Mouse (Mus musculus) midbrain, embryonic 14.5 days (tissue): Measurements from ENCODE around the gene Cdh22. TPM values are rescaled to one million over a fixed set of nuclear protein-coding genes. Genes with fewer than 3 reads are reported as not detected.

Experiments
- ATAC-seq: fragments of 200-750 bp; cut with Nextera tagmentation; 2 replicates; pipeline ENCODE4 v1.8.0; 2017; ENCODE audit warnings: moderate number of reproducible peaks, moderate library complexity; ENCODE audit not compliant: low FRiP score, low TSS enrichment
- DNase-seq: peaks from one replicate; pipeline ENCODE4 v3.0.0-alpha.2; 2015
- H3K27ac ChIP-seq: fragments of 300-500 bp; sonication (generic); replicated peaks from 2 replicates; pipeline ENCODE4 v1.5.1; 2014; ENCODE audit warnings: mild to moderate bottlenecking, low read depth, low read length, moderate library complexity
- H3K27me3 ChIP-seq: fragments of 300-500 bp; sonication (generic); 2 replicates; pipeline ENCODE4 v1.6.1; 2014; ENCODE audit warnings: low read length, control low read depth, mixed read lengths; ENCODE audit not compliant: control insufficient read depth, insufficient read depth
- H3K36me3 ChIP-seq: fragments of 300-500 bp; sonication (generic); 2 replicates; pipeline ENCODE4 v1.6.1; 2014; ENCODE audit warnings: low read length, control low read depth; ENCODE audit not compliant: control insufficient read depth, insufficient read depth
- H3K4me1 ChIP-seq: fragments of 300-500 bp; sonication (generic); 2 replicates; pipeline ENCODE4 v1.6.1; 2014; ENCODE audit warnings: mild to moderate bottlenecking, antibody characterized with exemption, low read length, control low read depth; ENCODE audit not compliant: control insufficient read depth, insufficient read depth
- H3K4me2 ChIP-seq: fragments of 300-500 bp; sonication (generic); 2 replicates; pipeline ENCODE4 v1.6.1; 2014; ENCODE audit warnings: mild to moderate bottlenecking, low read length, moderate library complexity
- H3K4me3 ChIP-seq: fragments of 300-500 bp; sonication (generic); replicated peaks from 2 replicates; pipeline ENCODE4 v1.5.1; 2014; ENCODE audit warnings: low read depth, low read length
- H3K9ac ChIP-seq: fragments of 300-500 bp; sonication (generic); replicated peaks from 2 replicates; pipeline ENCODE4 v1.6.1; 2014; ENCODE audit warnings: mild to moderate bottlenecking, low read length, moderate library complexity
- H3K9me3 ChIP-seq: fragments of 300-500 bp; sonication (generic); 2 replicates; pipeline ENCODE4 v1.6.1; 2016; ENCODE audit warnings: low read length, control low read depth, mixed read lengths; ENCODE audit not compliant: control insufficient read depth
- WGBS: fragments of 180-500 bp; shearing (Covaris S2); extraction: QIAGEN DNeasy Blood & Tissue Kit; methylation state at CpG from one replicate; pipeline ENCODE4 v1.1.7; 2014; 5-methylcytosine and 5-hydroxymethylcytosine counted together
- polyA plus RNA-seq: library from polyadenylated mRNA; unstranded; fragments of >200 nt; fragmentation: Nextera tagmentation; extraction: Ambion mirVana; gene quantifications from 2 replicates; pipeline ENCODE4 v1.2.1, GENCODE M21; 2014

The Cdh22 gene
- polyA plus RNA-seq, 1 experiment from 2014 or later = 15.8 TPM

GRCm38 (mm10) chr2:165257151-165257834 lies 22.6 kb upstream of the Cdh22 start:
- Histone ChIP-seq H3K9ac (no peak overlapping the region), H3K27me3 (0 out of 2 replicates have a peak, but pooled peaks cover 3% of the 10 kb centered on the region), H3K27ac (peak overlapping the region; percentile 46; the same call in 1 of the 2 replicates), H3K4me1 (peaks cover 44% of the 10 kb centered on the region), H3K4me3 (no peak overlapping the region), H3K36me3 (no peaks in the 10 kb centered on the region), H3K4me2 (no peak overlapping the region), H3K9me3 (no peaks in the 10 kb centered on the region)
- DNase-seq (peak; percentile 52), ATAC-seq (no peak)
- WGBS = 19% methylated on average over 11 of the region's 11 CpGs

- H3K36me3 ChIP-seq = no peaks in the 10 kb centered on the region
- no peak for ATAC-seq
These were observed 21.6 kb upstream of the Cdh22 start for GRCm38 (mm10) chr2:165256213-165256612.

DNA sequence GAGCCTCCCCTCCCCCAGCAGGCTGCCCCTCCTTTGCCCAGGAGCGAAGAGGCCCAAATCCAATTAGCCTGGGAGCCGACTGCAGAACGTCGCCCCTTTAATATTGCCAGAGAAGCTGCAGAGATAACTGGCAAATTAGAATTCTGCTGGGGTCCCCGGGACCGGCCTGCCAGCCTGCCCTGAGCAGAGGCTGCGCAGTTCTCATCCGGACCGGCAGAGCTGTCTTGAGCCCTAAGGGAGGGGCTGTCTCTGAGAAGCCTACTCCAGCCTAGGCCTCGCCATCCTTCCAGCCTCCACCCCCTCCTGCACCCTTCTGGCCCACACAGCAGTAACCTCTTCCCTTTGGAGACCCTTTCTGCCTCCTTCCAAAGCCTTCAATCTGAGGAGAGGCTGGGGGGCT lies 19.2 kb upstream of the Cdh22 start:
- Histone ChIP-seq H3K4me3 (no peak overlapping the region), H3K27ac (peak overlapping the region; percentile 71), H3K4me1 (peaks cover 46% of the 10 kb centered on the region), H3K9me3 (no peaks in the 10 kb centered on the region), H3K36me3 (no peaks in the 10 kb centered on the region), H3K4me2 (peak overlapping the region; percentile 6; the same call in 1 of the 2 replicates), H3K27me3 (0 out of 2 replicates have a peak, but pooled peaks cover 3% of the 10 kb centered on the region), H3K9ac (no peak overlapping the region)
- DNase-seq = peak; percentile 78
- 2% methylated on average over 10 of the region's 10 CpGs for WGBS
- ATAC-seq = peak; percentile 74

More at GRCm38 (mm10) chr2:165256213-165256612, 21.6 kb upstream of the Cdh22 start:
- Histone ChIP-seq H3K4me3 (no peak overlapping the region), H3K27me3 (0 out of 2 replicates have a peak, but pooled peaks cover 3% of the 10 kb centered on the region), H3K9ac (no peak overlapping the region), H3K27ac (no peak overlapping the region), H3K4me2 (no peak overlapping the region), H3K9me3 (no peaks in the 10 kb centered on the region), H3K4me1 (peaks cover 44% of the 10 kb centered on the region)
- no peak for DNase-seq
- 77% methylated on average over 10 of the region's 10 CpGs for WGBS

DNA sequence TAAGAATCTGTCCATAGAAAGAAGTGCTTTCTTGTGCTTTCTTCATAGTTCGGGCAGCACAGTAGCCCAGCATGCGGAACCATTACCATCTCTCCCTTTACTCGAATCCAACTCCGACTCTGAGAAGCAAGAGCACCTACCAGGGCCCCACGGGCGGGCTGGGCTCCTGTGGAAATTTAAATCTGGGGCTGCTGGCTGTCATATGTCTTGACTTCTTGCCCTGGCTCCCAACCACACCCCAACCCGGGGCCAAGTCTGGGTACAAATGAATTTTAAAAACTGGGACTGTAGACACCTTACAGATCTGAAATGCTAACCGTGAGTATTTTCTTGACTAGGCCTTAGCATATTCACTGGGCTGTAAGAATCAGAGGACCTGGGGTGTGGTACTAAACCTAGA lies 18.6 kb upstream of the Cdh22 start:
- Histone ChIP-seq H3K4me3 (no peak overlapping the region), H3K9ac (no peak overlapping the region), H3K27ac (peak overlapping the region; percentile 71; the same call in 1 of the 2 replicates), H3K4me1 (peaks cover 41% of the 10 kb centered on the region), H3K36me3 (no peaks in the 10 kb centered on the region), H3K27me3 (0 out of 2 replicates have a peak, but pooled peaks cover 3% of the 10 kb centered on the region), H3K4me2 (no peak overlapping the region), H3K9me3 (no peaks in the 10 kb centered on the region)
- DNase-seq (no peak), ATAC-seq (no peak)
- 77% methylated on average over 8 of the region's 8 CpGs for WGBS

DNA sequence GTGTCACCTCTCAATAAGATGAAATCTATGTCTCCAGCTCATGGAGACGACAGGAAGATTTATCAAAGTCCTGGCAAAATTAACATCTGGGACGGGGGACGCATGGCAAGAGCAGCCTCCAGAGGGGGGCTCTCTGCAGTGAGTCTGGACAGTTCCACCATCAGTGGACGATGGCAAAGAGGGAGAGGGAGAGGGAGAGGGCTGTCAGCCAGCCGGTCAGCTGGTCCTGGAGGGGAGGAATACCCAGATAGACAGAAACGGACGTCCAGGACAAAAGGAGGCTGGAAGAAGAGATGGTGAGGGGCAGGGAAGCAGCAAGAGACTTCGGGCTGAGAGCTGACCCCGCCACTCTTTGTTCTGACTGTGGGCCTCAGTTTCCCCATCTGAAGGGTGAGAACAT lies 18.1 kb upstream of the Cdh22 start:
- Histone ChIP-seq H3K4me2 (no peak overlapping the region), H3K36me3 (no peaks in the 10 kb centered on the region), H3K27ac (no peak overlapping the region), H3K9me3 (no peaks in the 10 kb centered on the region), H3K27me3 (0 out of 2 replicates have a peak, but pooled peaks cover 3% of the 10 kb centered on the region), H3K9ac (no peak overlapping the region), H3K4me3 (no peak overlapping the region), H3K4me1 (peaks cover 37% of the 10 kb centered on the region)
- WGBS = 52% methylated on average over 9 of the region's 9 CpGs
- DNase-seq (no peak), ATAC-seq (no peak)

DNA sequence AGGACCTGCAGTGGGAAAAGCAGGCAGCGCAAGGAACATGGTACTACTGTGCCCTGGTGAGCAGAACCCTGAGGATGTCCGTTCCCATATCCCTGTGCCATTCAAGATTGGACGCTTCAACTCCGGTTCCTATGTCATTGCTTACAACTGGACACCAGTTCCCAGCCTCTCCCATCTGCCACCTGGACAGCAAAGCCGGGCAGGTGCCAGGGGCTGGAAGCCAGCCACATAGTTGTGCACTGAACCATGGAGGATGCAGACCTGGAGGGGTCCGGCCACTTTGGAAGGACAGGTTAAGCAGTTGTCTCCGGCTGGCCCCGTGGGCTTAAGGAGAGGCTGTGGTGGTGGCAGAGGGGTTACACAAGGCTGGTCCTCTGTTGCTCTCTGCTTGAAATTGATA lies 17.7 kb upstream of the Cdh22 start:
- Histone ChIP-seq H3K27me3 (0 out of 2 replicates have a peak, but pooled peaks cover 3% of the 10 kb centered on the region), H3K4me3 (no peak overlapping the region), H3K27ac (no peak overlapping the region), H3K36me3 (no peaks in the 10 kb centered on the region), H3K4me1 (peaks cover 35% of the 10 kb centered on the region), H3K4me2 (no peak overlapping the region), H3K9me3 (no peaks in the 10 kb centered on the region), H3K9ac (no peak overlapping the region)
- no peak for ATAC-seq
- 74% methylated on average over 8 of the region's 8 CpGs for WGBS
- DNase-seq = no peak

DNA sequence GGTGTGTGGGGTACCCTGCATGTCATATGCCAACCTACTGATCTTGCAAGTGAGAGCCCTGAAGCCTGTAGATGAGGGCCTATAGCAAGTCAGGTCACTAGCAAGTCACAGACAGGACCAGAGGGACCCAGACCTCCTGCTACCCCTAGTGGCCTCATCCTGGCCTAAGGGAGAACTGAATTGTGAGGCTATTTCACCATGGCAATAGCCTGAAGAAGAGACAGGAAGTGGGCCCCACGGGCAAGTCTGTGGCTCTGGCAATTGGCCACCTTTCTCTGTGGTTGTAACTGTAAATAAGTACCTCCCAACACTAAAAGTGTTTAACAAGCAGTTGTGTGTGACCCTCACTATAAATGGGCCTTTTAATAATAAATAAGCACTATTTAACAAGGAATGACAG lies 16.2 kb upstream of the Cdh22 start:
- no peaks in the 10 kb centered on the region for H3K36me3 ChIP-seq
- H3K4me1 ChIP-seq = peaks cover 32% of the 10 kb centered on the region
- 73% methylated on average over 1 of the region's 1 CpGs for WGBS
- H3K9me3 ChIP-seq = no peaks in the 10 kb centered on the region
- H3K9ac ChIP-seq = no peak overlapping the region
- no peak overlapping the region for H3K27ac ChIP-seq
- no peak overlapping the region for H3K4me3 ChIP-seq
- ATAC-seq = no peak
- 0 out of 2 replicates have a peak, but pooled peaks cover 2% of the 10 kb centered on the region for H3K27me3 ChIP-seq
- no peak for DNase-seq
- H3K4me2 ChIP-seq = no peak overlapping the region

DNA sequence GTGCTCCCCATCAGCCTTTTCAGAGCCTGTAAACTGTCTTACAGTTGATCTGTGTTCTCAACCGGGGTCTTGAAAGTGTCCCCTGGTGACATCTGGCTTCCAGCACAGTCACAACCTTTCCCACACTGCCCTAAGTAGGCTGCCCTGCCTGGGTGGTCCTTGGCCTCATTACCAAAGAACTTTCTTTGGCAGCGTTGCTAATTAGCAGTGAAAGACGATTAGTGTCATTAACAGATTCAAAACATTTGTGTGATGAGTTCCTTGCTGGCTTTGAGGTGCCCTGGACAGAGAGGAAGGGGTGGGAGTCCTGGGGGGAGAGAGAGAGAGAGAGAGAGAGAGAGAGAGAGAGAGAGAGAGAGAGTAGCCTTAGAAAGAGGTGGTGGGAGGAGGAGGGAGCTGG lies 14.3 kb upstream of the Cdh22 start:
- WGBS = 19% methylated on average over 3 of the region's 3 CpGs
- Histone ChIP-seq H3K4me3 (no peak overlapping the region), H3K4me2 (no peak overlapping the region), H3K27me3 (no peaks in the 10 kb centered on the region), H3K4me1 (peaks cover 22% of the 10 kb centered on the region), H3K36me3 (no peaks in the 10 kb centered on the region), H3K9me3 (no peaks in the 10 kb centered on the region), H3K27ac (no peak overlapping the region), H3K9ac (no peak overlapping the region)
- ATAC-seq (no peak), DNase-seq (no peak)

DNA sequence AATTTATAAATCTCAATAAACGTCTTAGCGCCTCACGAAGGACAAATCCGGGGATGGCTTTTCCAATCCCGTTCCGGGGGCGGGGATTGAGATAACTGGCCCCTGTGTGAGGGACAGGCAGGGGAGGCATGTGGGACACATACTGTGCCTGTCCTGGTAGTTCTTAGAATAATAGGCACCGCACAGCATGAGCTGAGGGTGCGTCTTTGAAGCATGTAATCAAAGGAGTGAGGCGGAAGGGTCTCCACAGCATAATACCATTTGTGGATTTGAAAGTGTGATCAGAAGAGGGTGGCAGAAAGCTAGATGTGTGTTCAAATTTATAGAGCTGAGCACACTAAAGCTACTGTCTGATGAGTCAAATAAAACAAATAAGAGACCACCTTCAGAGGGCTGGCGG lies 11.7 kb upstream of the Cdh22 start:
- H3K4me2 ChIP-seq = no peak overlapping the region
- ATAC-seq (no peak), DNase-seq (peak; percentile 52)
- no peaks in the 10 kb centered on the region for H3K9me3 ChIP-seq
- no peak overlapping the region for H3K4me3 ChIP-seq
- WGBS = 10% methylated on average over 11 of the region's 11 CpGs
- H3K27me3 ChIP-seq = peaks cover 12% of the 10 kb centered on the region; the same call in 1 of the 2 replicates
- no peaks in the 10 kb centered on the region for H3K36me3 ChIP-seq
- H3K9ac ChIP-seq = no peak overlapping the region
- H3K27ac ChIP-seq = no peak overlapping the region
- peaks cover 31% of the 10 kb centered on the region for H3K4me1 ChIP-seq
